Mouse (Mus musculus) embryonic facial prominence, embryonic 14.5 days (tissue): ENCODE results near the gene Patz1. TPM values are rescaled to one million over a fixed set of nuclear protein-coding genes. Genes with fewer than 3 reads are reported as not detected.

ENCODE experiments used
- ATAC-seq: fragments of 200-750 bp; cut with Nextera tagmentation; 2 replicates; pipeline ENCODE4 v1.8.0; 2017; ENCODE audit warnings: low read depth, moderate number of reproducible peaks, moderate TSS enrichment
- DNase-seq: peaks from one replicate; pipeline ENCODE4 v3.0.0-alpha.2; 2015; ENCODE audit warnings: low spot score
- H3K27ac ChIP-seq: fragments of 300-500 bp; sonication (generic); replicated peaks from 2 replicates; pipeline ENCODE4 v1.5.1; 2014; ENCODE audit warnings: low read depth, mild to moderate bottlenecking, low read length, moderate library complexity
- H3K27me3 ChIP-seq: fragments of 300-500 bp; sonication (generic); replicated peaks from 2 replicates; pipeline ENCODE4 v1.6.1; 2014; ENCODE audit warnings: low read length; ENCODE audit not compliant: control insufficient read depth, insufficient read depth
- H3K36me3 ChIP-seq: fragments of 300-500 bp; sonication (generic); 2 replicates; pipeline ENCODE4 v1.6.1; 2014; ENCODE audit warnings: low read length, mixed read lengths; ENCODE audit not compliant: control insufficient read depth, insufficient read depth
- H3K4me1 ChIP-seq: fragments of 300-500 bp; sonication (generic); 2 replicates; pipeline ENCODE4 v1.6.1; 2014; ENCODE audit warnings: antibody characterized with exemption, low read length; ENCODE audit not compliant: control insufficient read depth, insufficient read depth
- H3K4me2 ChIP-seq: fragments of 300-500 bp; sonication (generic); 2 replicates; pipeline ENCODE4 v1.6.1; 2014; ENCODE audit warnings: low read depth, mild to moderate bottlenecking, low read length, moderate library complexity, mixed read lengths
- H3K4me3 ChIP-seq: fragments of 300-500 bp; sonication (generic); 2 replicates; pipeline ENCODE4 v1.5.1; 2014; ENCODE audit warnings: low read depth, mild to moderate bottlenecking, low read length
- H3K9ac ChIP-seq: fragments of 300-500 bp; sonication (generic); 2 replicates; pipeline ENCODE4 v1.6.1; 2014; ENCODE audit warnings: low read depth, mild to moderate bottlenecking, low read length, moderate library complexity, mixed read lengths
- H3K9me3 ChIP-seq: fragments of 300-500 bp; sonication (generic); 2 replicates; pipeline ENCODE4 v1.6.1; 2016; ENCODE audit warnings: low read length; ENCODE audit not compliant: control insufficient read depth
- WGBS: fragments of 180-500 bp; shearing (Covaris S2); extraction: QIAGEN DNeasy Blood & Tissue Kit; methylation state at CpG from one replicate; pipeline ENCODE4 v1.1.7; 2014; 5-methylcytosine and 5-hydroxymethylcytosine counted together
- polyA plus RNA-seq: library from polyadenylated mRNA; unstranded; fragments of >200 nt; fragmentation: Nextera tagmentation; extraction: Ambion mirVana; gene quantifications from 2 replicates; pipeline ENCODE4 v1.2.1, GENCODE M21; 2014

Gene Patz1
- polyA plus RNA-seq, 1 experiment from 2014 or later, result 35.3 TPM

DNA sequence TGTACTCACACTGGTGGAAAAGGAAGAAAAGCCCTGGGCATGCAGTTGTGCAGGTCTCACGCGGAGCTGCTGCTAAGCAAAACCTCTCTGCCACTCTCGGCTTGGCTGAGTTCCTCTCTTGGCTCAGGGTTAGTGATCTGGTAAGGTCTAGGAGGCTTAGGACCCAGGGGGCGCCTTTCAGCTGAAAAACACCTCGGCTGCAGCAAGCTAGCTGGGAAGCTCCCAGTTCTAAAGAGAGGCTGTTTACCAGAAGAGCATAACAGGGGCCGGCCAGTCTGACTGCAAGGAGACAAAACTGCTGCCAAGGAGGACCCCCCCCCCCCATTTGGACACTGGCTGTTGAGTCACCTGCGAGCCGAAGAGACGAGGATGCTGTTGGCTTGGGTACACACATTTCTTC lies 41.9 kb downstream of the Patz1 start:
- peaks cover 10% of the 10 kb centered on the region; the same call in 1 of the 2 replicates for H3K36me3 ChIP-seq
- peak overlapping the region; percentile 100 for H3K4me2 ChIP-seq
- no peaks in the 10 kb centered on the region for H3K27me3 ChIP-seq
- DNase-seq, result peak; percentile 94
- peak overlapping the region; percentile 54 for H3K4me3 ChIP-seq
- no peaks in the 10 kb centered on the region for H3K9me3 ChIP-seq
- H3K27ac ChIP-seq, result peak overlapping the region; percentile 50
- H3K4me1 ChIP-seq, result peaks cover 16% of the 10 kb centered on the region
- H3K9ac ChIP-seq, result peak overlapping the region; percentile 65
- WGBS, result 2% methylated on average over 9 of the region's 9 CpGs
- peak; percentile 37 for ATAC-seq

DNA sequence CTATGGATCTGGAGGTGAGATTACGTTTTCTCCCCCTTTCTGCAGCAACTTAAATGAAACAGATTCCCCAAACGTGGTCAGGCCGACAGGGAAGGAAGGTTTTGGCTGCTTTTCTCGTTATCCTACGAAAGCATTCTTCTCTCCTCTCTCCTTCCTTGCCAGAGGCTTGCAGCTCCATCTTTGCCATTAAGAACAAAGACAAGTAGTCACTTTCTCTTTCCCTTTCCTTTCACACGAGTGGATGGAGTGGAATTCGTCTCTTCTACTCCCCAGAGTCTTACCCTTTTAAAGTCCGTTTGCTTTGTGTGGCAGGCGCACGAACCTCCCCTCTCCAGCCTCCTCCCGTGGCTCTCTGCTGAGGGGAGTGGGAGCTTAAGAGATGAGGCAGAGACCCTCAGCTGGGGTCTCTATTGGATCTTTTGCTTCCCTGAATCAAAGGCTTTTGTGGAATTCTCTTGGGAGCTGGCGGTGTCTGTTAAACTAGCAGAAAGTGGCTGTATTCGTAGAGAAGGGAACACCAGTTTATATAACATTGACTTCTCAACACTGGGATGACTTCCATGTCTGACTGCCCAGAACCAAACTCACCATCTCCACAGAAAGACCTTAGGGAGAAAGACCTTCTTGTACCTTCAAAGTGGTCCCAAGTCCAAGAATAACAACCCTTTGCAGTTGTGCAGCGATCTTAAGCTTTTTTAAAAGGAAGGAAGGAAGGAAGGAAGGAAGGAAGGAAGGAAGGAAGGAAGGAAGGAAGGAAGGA lies 42.5 kb downstream of the Patz1 start:
- Histone ChIP-seq H3K9me3 (no peaks in the 10 kb centered on the region), H3K27ac (peak overlapping the region; percentile 50), H3K36me3 (peaks cover 10% of the 10 kb centered on the region; the same call in 1 of the 2 replicates), H3K9ac (peak overlapping the region; percentile 65), H3K4me1 (peaks cover 16% of the 10 kb centered on the region), H3K27me3 (no peaks in the 10 kb centered on the region), H3K4me2 (peak overlapping the region; percentile 100), H3K4me3 (peak overlapping the region; percentile 54)
- ATAC-seq, result no peak
- WGBS, result 3% methylated on average over 14 of the region's 14 CpGs
- DNase-seq, result no peak

DNA sequence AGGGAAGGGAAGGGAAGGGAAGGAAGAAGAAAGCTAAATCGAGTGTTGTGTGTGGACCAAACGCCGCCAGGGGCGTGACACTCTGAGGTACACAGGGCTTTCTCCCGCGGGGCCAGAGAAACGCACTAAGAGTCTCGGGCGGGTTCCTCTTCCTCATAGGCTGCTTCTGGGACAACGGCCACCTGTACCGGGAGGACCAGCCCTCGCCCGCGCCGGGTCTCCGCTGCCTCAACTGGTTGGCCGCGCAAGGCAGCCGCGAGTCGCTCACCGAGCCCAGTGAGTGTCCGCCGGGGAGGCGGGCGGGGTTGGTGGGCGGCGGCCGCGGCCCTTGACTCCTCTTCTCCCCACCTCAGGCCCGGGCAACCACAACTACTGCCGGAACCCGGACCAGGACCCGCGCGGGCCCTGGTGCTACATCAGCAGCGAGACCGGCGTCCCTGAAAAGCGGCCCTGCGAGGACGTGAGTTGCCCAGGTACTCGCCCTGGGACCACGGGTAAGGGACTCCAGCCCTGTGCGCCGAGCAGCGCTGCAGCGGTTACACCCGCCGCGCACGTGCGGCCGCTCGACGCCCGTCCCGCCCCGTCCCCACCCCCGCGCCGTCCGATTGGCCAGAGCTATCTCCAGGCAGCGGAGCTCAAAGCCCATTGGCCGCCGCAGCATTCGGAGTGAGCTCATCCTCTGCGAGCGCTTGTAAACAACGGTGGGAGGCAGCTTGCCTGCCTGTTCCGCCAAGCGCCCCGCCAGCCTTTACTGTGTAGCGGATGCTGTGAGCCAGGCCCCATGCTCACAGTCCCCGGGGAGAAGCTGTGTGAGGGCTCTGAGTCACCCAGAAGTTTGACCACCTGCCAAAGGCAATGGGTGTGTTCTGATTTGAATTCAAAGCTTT lies 43.3 kb downstream of the Patz1 start:
- peak overlapping the region; percentile 65 for H3K9ac ChIP-seq
- under 1% methylated on average over 24 of the region's 75 CpGs for WGBS
- H3K4me1 ChIP-seq, result peaks cover 21% of the 10 kb centered on the region
- peak; percentile 96 for ATAC-seq
- H3K9me3 ChIP-seq, result no peaks in the 10 kb centered on the region
- peak overlapping the region; percentile 54 for H3K4me3 ChIP-seq
- peak; percentile 97 for DNase-seq
- peak overlapping the region; percentile 50 for H3K27ac ChIP-seq
- no peaks in the 10 kb centered on the region for H3K27me3 ChIP-seq
- peak overlapping the region; percentile 100 for H3K4me2 ChIP-seq
- H3K36me3 ChIP-seq, result peaks cover 10% of the 10 kb centered on the region; the same call in 1 of the 2 replicates

DNA sequence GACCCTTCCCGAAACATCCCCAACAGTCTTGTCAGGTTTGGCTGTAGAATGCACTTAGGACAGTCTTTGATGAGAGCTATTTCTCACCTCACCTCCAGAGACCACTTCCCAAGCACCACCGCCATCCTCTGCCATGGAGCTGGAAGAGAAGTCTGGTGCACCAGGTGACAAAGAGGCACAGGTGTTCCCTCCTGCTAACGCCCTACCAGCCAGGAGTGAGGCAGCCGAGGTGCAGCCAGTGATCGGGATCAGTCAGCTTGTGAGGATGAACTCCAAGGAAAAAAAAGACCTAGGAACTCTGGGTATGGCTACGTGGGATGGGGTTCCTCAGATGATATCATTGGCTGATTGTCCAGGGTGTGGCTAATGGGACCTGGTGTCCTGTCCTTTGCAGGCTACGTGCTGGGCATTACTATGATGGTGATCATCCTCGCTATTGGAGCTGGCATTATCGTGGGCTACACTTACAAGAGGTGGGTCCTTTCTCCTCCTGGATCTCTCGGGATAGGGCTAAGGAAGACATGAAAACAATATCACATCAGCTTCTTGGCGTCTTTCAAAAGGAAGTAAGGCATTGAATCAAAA lies 44.5 kb downstream of the Patz1 start:
- Histone ChIP-seq H3K4me3 (no peak overlapping the region), H3K36me3 (peaks cover 10% of the 10 kb centered on the region; the same call in 1 of the 2 replicates), H3K4me1 (peaks cover 32% of the 10 kb centered on the region), H3K9ac (no peak overlapping the region), H3K4me2 (no peak overlapping the region), H3K27ac (no peak overlapping the region), H3K27me3 (no peaks in the 10 kb centered on the region), H3K9me3 (no peaks in the 10 kb centered on the region)
- WGBS, result 88% methylated on average over 11 of the region's 11 CpGs
- ATAC-seq, result no peak
- DNase-seq, result no peak

DNA sequence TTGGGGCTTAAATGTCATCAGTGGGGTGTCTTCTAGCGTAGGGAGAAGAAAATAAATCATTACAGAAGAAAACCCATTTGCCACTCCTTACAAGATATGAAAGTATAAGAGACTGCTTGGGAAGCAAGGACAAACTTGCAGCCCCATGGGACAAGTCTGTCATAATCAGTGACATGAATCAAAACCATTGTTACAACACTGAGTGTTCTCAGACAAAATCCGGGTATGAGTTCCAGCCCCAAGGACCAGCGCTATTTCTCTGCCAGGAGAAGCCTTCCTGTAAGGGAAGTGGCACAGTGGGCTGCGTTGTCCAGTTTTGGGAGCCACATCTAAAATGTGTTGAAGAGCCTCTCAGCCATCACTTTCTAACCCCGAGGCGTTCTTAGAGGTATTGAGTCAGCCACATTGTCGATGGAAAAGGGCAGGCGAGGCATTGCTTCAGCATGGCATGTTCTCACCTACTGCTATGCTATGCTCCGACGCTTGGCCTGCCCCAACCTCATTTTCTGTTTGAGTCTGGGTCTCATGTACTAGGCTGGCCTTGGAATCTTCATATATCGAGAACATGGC lies 45.6 kb downstream of the Patz1 start:
- DNase-seq (no peak), ATAC-seq (no peak)
- no peaks in the 10 kb centered on the region for H3K27me3 ChIP-seq
- peaks cover 10% of the 10 kb centered on the region; the same call in 1 of the 2 replicates for H3K36me3 ChIP-seq
- H3K9ac ChIP-seq, result no peak overlapping the region
- no peak overlapping the region for H3K4me3 ChIP-seq
- H3K4me2 ChIP-seq, result no peak overlapping the region
- peaks cover 32% of the 10 kb centered on the region for H3K4me1 ChIP-seq
- no peak overlapping the region for H3K27ac ChIP-seq
- H3K9me3 ChIP-seq, result no peaks in the 10 kb centered on the region
- 87% methylated on average over 11 of the region's 11 CpGs for WGBS

DNA sequence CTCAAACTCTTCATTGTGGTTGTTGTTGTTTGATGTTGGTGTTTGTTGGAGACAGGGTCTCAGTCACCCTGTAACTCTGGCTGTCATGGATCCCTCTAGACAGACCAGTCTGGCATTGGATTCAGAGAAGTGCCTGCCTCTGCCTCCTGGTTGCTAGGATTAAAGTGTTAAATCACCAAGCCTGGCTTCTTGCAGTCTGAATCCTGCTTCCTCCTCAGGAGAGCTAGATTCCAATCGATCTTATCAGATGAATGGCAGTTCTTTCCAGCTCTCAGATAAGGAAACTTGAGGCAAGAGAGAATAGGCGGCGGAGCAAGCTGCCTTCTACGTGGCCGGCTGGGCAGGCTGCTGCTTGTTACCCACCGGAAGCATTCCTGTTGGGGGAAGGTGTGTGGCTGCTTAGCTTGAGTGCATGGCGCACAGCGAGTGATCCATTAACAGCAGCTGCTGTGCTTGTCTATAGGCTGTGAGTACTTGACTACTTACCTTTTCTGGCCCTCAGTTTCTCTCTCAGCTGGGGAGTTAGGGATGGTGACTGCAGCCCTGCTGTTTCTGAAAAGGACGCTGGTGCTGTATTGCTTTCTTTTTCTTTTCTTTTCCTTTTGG lies 46.1 kb downstream of the Patz1 start:
- no peak for ATAC-seq
- Histone ChIP-seq H3K4me2 (no peak overlapping the region), H3K36me3 (peaks cover 10% of the 10 kb centered on the region; the same call in 1 of the 2 replicates), H3K9ac (no peak overlapping the region), H3K27me3 (no peaks in the 10 kb centered on the region), H3K27ac (no peak overlapping the region), H3K4me3 (no peak overlapping the region), H3K9me3 (no peaks in the 10 kb centered on the region), H3K4me1 (peaks cover 32% of the 10 kb centered on the region)
- DNase-seq, result peak; percentile 65
- WGBS, result 43% methylated on average over 9 of the region's 9 CpGs

DNA sequence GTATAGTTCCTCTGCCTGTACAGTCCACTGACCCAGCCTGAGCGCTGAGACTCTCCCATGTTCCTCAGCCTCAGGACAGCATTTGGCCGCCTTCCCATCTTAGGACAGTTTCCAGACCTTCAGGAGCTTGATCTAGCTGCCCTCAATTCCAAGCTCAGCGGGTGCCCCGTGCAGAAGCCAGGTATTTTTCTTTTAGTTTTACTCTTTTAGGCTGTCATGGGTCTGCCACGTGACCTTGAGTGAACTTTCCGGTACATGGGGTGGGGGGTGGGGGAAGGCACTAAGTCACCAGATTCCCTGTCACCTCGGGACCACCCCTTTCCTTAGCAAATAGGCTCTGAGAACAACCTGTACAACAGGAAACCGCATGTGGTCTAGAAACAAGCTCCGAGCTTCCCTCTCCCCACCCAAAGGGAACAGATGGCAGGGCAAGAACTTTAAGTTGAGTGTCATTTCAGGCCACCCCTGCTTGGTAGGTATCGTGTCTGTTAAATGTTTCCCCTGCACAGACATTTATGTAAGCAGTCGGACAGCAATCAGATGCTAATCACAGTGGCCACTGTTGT lies 47.1 kb downstream of the Patz1 start:
- Histone ChIP-seq H3K9me3 (no peaks in the 10 kb centered on the region), H3K4me3 (no peak overlapping the region), H3K27me3 (no peaks in the 10 kb centered on the region), H3K4me1 (peaks cover 27% of the 10 kb centered on the region), H3K4me2 (no peak overlapping the region), H3K27ac (no peak overlapping the region), H3K9ac (no peak overlapping the region), H3K36me3 (peaks cover 10% of the 10 kb centered on the region; the same call in 1 of the 2 replicates)
- WGBS, result 35% methylated on average over 11 of the region's 11 CpGs
- peak; percentile 44 for DNase-seq
- ATAC-seq, result no peak
